Mouse (Mus musculus) stomach, embryonic 16.5 days (tissue): ENCODE measurements at regions not wholly inside any gene's neighbourhood (a gene's known extent, or its start where the extent isn't known, plus 50 kb on each side); places are given as distances from the start of the nearest gene placed in this dataset.

Experiments
- ATAC-seq: fragments of 200-750 bp; cut with Nextera tagmentation; 2 replicates; pipeline ENCODE4 v1.8.0; 2017; ENCODE audit warnings: moderate number of reproducible peaks, moderate TSS enrichment; ENCODE audit not compliant: insufficient read depth, low FRiP score
- H3K27ac ChIP-seq: fragments of 300-500 bp; sonication (generic); 2 replicates; pipeline ENCODE4 v1.5.1; 2014; ENCODE audit warnings: low read length
- H3K27me3 ChIP-seq: fragments of 300-500 bp; sonication (generic); 2 replicates; pipeline ENCODE4 v1.6.1; 2014; ENCODE audit warnings: low read length, control low read depth, mixed read lengths; ENCODE audit not compliant: control insufficient read depth, insufficient read depth
- H3K36me3 ChIP-seq: fragments of 300-500 bp; sonication (generic); 2 replicates; pipeline ENCODE4 v1.6.1; 2014; ENCODE audit warnings: low read length; ENCODE audit not compliant: control insufficient read depth, insufficient read depth
- H3K4me1 ChIP-seq: fragments of 300-500 bp; sonication (generic); 2 replicates; pipeline ENCODE4 v1.6.1; 2014; ENCODE audit warnings: low read length, control low read depth, mixed read lengths; ENCODE audit not compliant: control insufficient read depth, insufficient read depth
- H3K4me2 ChIP-seq: fragments of 300-500 bp; sonication (generic); 2 replicates; pipeline ENCODE4 v1.6.1; 2014; ENCODE audit warnings: low read depth, low read length, mixed read lengths
- H3K4me3 ChIP-seq: fragments of 300-500 bp; sonication (generic); replicated peaks from 2 replicates; pipeline ENCODE4 v1.5.1; 2014; ENCODE audit warnings: mild to moderate bottlenecking, low read length
- H3K9ac ChIP-seq: fragments of 300-500 bp; sonication (generic); 2 replicates; pipeline ENCODE4 v1.6.1; 2014; ENCODE audit warnings: low read length
- H3K9me3 ChIP-seq: fragments of 300-500 bp; sonication (generic); replicated peaks from 2 replicates; pipeline ENCODE4 v1.6.1; 2016; ENCODE audit warnings: low read length, control low read depth; ENCODE audit not compliant: control insufficient read depth
- WGBS: fragments of 180-500 bp; shearing (Covaris S2); extraction: QIAGEN DNeasy Blood & Tissue Kit; methylation state at CpG from one replicate; pipeline ENCODE4 v1.1.7; 2014; 5-methylcytosine and 5-hydroxymethylcytosine counted together

DNA sequence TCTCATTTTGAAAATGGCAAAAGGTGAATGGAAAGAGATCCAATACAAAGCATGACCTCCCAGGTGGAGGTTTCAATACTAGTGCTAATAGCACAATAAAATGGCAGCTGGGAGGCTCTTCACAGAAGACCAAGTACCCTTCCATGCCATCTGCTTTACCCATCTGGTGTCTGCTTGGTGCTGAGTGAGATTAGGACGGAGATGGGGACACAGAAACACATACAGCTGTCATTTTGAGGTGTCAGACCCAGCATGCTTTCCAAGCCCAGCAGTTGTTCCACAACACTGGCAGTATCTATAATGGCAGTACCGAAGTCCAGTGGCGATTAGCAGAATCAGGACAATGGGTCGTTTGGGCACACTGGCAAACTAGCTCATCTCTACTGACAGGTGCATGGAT lies 118.9 kb upstream of the 1700064H15Rik start:
- no peak overlapping the region for H3K27ac ChIP-seq
- no peaks in the 10 kb centered on the region for H3K36me3 ChIP-seq
- no peaks in the 10 kb centered on the region for H3K4me1 ChIP-seq
- H3K4me2 ChIP-seq = no peak overlapping the region
- 81% methylated on average over 4 of the region's 4 CpGs for WGBS
- ATAC-seq = no peak
- H3K4me3 ChIP-seq = no peak overlapping the region
- no peaks in the 10 kb centered on the region for H3K27me3 ChIP-seq
- H3K9ac ChIP-seq = no peak overlapping the region
- H3K9me3 ChIP-seq = no peaks in the 10 kb centered on the region

DNA sequence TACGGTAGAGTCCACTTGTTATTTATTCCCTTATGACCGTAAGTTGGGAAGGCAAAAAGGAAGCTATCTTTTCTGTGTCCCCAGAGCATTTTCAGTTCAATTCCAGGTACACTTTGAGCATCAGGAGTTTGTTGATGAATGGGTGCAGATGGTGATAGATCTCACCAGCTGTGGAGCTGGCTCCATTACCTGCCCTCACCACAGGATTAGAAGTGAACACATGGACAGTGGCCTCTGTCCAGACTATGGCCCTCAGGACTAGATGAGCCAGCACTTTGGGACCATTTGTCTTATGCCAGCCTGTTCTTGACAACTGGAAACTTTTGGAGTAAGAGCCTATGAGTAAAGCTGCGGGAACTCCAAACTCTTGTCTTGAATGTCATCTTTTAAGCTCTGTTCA lies 123.5 kb upstream of the 1700064H15Rik start:
- Histone ChIP-seq H3K4me3 (no peak overlapping the region), H3K36me3 (no peaks in the 10 kb centered on the region), H3K27ac (no peak overlapping the region), H3K4me1 (no peaks in the 10 kb centered on the region), H3K27me3 (no peaks in the 10 kb centered on the region), H3K4me2 (no peak overlapping the region), H3K9me3 (no peaks in the 10 kb centered on the region), H3K9ac (no peak overlapping the region)
- 90% methylated on average over 3 of the region's 3 CpGs for WGBS
- ATAC-seq = no peak

DNA sequence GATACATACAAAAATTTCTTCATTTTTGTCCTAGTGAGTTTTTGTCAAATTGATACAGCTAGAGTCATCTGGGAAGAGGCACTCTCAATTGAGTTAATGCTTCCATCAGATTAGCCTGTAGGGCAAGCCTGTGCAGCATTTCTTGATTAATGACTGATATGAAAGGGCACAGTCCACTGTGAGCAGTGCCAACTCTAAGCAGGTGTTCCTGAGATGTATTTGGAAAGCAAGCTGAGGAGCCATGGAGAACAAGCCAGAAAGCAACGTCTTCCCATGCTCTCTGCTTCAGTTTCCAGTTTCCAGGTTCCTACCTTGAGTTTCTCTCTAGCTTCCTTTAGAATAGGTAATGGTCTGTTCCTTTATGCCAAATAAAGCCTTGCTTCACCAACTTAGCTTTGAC lies 125.5 kb upstream of the 1700064H15Rik start:
- Histone ChIP-seq H3K9me3 (no peaks in the 10 kb centered on the region), H3K27me3 (no peaks in the 10 kb centered on the region), H3K4me2 (no peak overlapping the region), H3K36me3 (no peaks in the 10 kb centered on the region), H3K27ac (no peak overlapping the region), H3K4me3 (no peak overlapping the region), H3K9ac (no peak overlapping the region), H3K4me1 (no peaks in the 10 kb centered on the region)
- no peak for ATAC-seq
- WGBS = 70% methylated on average over 1 of the region's 1 CpGs

DNA sequence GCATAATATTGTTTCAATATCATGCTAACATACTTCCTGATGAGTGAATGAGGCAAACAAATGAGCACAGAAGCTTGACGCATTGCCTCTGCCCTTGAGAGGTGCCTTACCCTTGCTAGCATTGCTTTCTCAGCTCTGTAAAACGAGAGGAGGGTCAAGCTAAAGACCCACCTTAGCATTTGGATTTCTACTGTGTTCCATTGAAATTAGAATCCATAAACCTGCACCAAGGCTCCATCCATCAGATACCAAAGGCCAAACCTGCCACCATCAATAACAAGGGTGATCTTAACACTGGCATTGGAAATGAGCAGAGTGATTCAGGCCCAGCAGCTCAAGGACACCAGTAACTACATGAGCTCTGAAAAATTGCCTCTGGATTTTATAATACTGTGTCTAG lies 126.2 kb upstream of the 1700064H15Rik start:
- Histone ChIP-seq H3K4me1 (no peaks in the 10 kb centered on the region), H3K4me3 (no peak overlapping the region), H3K27ac (no peak overlapping the region), H3K4me2 (no peak overlapping the region), H3K27me3 (no peaks in the 10 kb centered on the region), H3K36me3 (no peaks in the 10 kb centered on the region), H3K9me3 (no peaks in the 10 kb centered on the region), H3K9ac (no peak overlapping the region)
- no peak for ATAC-seq
- WGBS = 71% methylated on average over 2 of the region's 2 CpGs

DNA sequence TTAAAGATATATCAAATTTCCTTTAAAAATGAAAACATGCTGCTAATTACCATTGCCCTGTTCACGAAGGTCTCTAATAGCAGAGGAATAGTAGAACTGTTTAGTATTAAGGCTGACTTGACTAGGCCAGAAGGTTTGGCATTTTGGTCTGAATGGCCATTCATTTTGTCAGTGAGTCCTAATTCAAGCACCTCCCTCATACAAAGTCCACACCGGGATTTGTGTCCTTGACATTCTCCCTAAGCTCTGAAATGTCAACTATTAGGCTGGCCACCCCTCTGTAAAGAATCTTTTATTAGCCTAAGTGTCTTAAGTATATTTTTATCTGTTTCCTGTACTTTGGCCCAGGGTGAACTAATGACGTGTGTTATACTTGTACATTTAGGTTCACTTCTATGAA lies 126.7 kb upstream of the 1700064H15Rik start:
- no peak for ATAC-seq
- Histone ChIP-seq H3K9ac (no peak overlapping the region), H3K27ac (no peak overlapping the region), H3K36me3 (no peaks in the 10 kb centered on the region), H3K4me1 (no peaks in the 10 kb centered on the region), H3K27me3 (no peaks in the 10 kb centered on the region), H3K4me3 (no peak overlapping the region), H3K9me3 (no peaks in the 10 kb centered on the region), H3K4me2 (no peak overlapping the region)
- 55% methylated on average over 3 of the region's 3 CpGs for WGBS

DNA sequence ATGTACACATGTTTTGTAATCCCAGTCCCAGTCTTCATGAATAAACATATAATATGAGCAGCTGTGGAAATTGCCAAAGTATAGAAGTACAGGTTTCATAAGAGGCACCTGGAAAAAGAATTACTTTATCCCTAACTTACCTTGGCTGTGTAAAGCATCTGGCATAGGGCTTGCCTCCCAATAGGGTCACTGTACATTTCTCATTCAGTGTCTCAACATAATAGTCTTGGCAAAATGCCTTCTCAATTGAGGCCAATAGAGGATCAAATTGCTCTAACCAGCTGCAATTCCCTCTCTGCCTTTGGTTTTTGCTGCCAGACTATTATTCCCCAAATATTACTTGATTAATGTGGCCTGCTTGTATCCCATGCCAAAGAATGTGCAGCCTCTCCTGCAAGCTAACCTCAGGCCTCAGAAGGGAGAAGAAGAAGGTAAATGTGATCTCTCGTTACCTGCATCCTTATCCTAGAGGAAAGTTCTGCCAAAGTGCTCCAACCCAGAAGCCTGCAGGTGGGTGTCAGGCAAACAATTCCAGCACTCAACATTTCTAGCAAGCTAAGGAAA lies 158.2 kb upstream of the Cp start:
- no peak for ATAC-seq

DNA sequence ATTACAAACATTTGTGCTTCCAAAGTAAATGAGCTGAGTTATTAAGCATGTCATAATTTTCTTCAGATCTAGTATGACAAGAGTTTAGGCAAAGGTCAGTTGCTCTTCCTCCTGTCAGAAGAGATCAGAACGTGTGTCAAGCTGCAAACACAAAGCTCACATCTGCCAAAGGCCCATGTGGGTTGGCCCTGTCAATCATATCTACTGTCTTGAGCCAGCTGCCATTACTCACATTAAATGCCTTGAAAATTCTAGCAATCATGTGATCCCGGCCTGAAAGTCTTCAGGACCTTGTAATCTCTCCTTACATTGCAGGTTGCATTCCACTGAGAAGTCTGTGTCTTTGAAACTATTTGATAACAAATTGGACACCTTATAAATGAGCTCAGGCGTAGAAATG lies 146.8 kb upstream of the Cp start:
- Histone ChIP-seq H3K4me1 (no peaks in the 10 kb centered on the region), H3K36me3 (no peaks in the 10 kb centered on the region), H3K27ac (no peak overlapping the region), H3K27me3 (no peaks in the 10 kb centered on the region), H3K4me3 (no peak overlapping the region), H3K4me2 (no peak overlapping the region), H3K9ac (no peak overlapping the region), H3K9me3 (no peaks in the 10 kb centered on the region)
- ATAC-seq = no peak
- 62% methylated on average over 3 of the region's 3 CpGs for WGBS

More for the DNA sequence above, 158.2 kb upstream of the Cp start:
- H3K9me3 ChIP-seq = no peaks in the 10 kb centered on the region
- 67% methylated on average over 1 of the region's 1 CpGs for WGBS
- H3K4me3 ChIP-seq = no peak overlapping the region
- no peaks in the 10 kb centered on the region for H3K27me3 ChIP-seq
- H3K9ac ChIP-seq = no peak overlapping the region
- H3K36me3 ChIP-seq = no peaks in the 10 kb centered on the region
- no peak overlapping the region for H3K27ac ChIP-seq
- H3K4me2 ChIP-seq = no peak overlapping the region
- H3K4me1 ChIP-seq = no peaks in the 10 kb centered on the region

DNA sequence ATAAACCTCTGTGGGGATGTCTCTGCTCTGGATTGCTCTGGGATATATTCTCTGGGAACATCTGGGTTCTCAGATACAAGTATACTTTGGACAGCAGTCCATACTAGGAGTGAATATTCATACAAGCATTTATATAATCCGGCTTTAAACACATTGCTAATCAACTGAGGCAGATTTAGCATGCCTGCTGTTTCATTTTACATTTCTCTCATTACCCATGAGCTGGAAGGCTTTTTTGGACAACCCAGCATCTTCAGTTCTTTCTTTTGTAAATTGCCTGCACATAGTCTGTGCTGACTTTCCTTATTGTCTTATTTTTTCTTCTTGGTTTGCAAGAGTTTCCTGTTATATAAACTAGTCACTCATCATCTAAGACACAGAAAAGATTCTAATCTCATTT lies 131.9 kb upstream of the Cp start:
- Histone ChIP-seq H3K27me3 (no peaks in the 10 kb centered on the region), H3K4me2 (no peak overlapping the region), H3K4me3 (no peak overlapping the region), H3K36me3 (no peaks in the 10 kb centered on the region), H3K4me1 (no peaks in the 10 kb centered on the region), H3K9ac (no peak overlapping the region), H3K9me3 (no peaks in the 10 kb centered on the region), H3K27ac (no peak overlapping the region)
- ATAC-seq = no peak
- WGBS = 93% methylated on average over 1 of the region's 1 CpGs

DNA sequence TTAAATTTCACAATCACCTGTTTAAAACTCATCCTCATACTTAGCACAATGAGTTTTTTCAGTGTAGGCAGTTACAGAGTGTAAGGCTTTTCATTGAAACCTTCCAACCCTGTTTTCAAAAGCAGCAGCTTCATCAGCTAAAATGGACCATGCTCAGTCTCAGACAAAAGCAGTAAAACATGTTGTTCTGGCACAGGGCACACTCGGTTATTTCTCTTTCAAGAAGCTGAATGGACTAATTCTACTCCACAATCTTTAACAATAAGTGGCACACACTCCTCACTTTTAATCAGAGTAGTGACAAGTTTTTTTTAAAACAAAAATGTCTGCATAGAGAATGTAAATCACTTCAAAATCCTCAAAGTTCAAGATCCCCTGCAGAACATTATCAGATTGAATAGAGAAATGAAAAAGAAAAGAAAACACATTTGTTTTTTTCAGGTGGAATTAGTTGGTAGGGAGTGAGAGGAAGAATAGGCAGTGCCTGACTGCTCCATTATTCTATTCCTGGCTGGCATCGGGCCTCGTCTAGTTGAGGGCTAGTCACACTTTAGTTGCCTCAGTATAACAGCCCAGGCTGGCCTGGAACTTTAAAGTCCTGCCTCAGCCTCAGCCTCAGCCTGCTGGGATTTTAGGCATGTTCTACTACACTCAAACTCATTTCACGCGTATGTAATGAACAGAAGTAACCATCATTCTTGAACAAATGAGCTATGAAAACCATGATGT lies 128.2 kb upstream of the Cp start:
- Histone ChIP-seq H3K9ac (no peak overlapping the region), H3K36me3 (no peaks in the 10 kb centered on the region), H3K4me1 (no peaks in the 10 kb centered on the region), H3K27ac (no peak overlapping the region), H3K27me3 (no peaks in the 10 kb centered on the region), H3K4me2 (no peak overlapping the region), H3K9me3 (no peaks in the 10 kb centered on the region), H3K4me3 (no peak overlapping the region)
- no peak for ATAC-seq
- 79% methylated on average over 5 of the region's 5 CpGs for WGBS
